Mouse (Mus musculus): ENCODE results near the gene Zfp428. TPM values are rescaled to one million over a fixed set of nuclear protein-coding genes. Genes with fewer than 3 reads are reported as not detected.

Gene Zfp428
- 1 to 10 TPM in 1 of 2 experiments, under 1 TPM in 1; 0.90 to 1.2 TPM for total RNA-seq (2023)

DNA sequence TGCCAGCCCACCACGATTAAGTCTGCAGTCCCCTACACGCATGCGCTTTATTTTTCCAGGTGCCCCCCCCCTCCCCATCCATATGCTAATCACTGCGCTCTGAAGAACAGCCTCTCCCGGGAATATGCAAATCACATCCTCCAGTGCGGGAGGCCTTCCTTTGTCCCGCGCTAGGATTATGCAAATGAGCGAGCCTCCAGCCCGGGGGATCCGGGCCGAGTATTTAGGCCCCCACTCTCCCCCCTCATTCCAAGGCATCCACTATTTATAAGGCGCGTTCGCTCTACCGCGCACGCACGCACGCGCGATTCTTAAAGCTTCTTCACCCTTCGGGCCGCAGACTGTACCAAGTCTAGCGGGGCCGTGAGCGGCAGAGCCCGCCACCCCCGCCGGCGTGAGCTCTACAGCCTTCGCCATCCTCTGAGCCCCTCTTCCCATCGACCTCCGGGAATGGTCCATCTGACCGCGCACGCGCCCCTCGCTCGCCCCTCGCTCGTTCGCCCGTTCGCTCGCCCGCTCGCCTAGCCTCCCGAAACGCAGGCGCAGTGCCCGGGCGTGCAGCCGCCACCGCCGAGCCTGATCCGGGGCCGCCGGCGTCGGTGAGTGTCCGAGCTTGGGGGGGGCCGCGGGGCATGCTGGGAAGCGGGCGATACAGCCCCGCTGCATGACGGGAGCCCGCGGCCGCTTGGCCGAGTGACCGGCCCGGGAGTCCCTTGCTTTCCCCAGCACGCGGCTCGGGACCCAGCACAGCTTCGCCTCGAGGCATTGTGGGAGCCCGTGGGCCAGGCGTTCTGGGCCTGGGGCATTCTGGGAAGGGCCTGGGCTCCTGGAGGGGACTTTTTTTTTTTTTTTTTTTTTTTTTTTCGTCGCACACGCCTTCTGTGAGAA, at the start of gene Zfp428:
TSS of gene Zfp428 (plus strand) at position 169 of the 888 bp plus-strand sequence.

GRCm38 (mm10) chr7:24462388-24463319, 44.2 kb upstream of the Zfp428 start, which contains the start of gene Plaur:
Gene Plaur (plus strand): TSS chr7:24462484.

DNA sequence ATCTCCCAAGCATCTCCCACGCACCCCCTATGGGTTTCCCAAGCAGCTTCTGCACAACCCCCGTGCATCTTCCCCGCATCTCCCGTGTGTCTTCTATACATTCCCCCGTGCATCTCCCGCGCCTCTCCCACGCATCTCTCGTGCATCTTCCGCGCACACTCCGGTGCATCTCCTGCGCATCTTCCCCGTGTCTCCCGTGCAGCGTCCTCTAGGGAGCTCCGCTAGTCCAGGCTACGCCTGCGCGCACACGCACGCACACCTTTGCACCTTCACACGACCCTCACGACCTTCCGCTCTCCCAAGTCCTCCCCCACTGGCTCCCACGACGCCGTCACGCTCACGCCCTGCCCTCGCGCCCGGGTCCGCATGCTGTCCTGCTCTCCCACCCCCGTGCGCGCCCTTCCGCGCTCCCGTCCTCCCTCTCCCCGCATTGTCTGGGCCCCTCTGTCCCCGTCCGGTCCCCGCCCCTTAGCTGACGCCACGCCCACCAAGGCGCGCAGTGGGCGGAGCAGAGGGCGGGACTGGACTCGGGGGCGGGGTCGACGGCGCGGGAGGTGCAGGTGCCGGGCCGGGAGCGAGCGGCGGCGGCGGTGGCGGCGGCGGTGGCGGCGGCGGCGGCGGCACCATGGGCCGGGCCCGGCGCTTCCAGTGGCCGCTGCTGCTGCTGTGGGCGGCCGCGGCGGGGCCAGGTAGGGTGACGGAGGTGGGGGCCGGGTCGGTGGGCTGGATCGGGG, 25.2 kb upstream of the Zfp428 start, which contains the start of gene Cadm4:
TSS of gene Cadm4 (plus strand) at position 550 of the 734 bp plus-strand sequence.

DNA sequence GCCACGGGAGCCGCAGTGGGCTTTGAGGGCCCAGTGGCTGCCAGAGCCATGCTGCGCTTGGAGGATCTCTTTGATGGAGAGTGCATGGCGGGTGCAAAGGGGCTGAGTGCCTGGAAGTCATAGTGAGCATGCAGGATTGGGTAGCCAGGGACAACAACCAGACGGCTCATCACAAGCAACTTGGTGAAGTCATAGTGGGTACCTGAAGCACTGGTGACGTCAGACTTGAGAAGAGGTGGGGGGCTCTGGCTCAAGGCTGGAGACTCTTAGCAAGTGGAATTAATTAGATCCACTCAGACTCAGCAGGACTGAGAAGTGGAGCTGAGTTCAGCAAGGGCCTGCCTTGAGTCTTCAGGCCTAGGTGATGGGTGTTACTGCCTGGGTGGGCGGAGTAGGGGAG, 5.5 kb downstream of the Zfp428 start, which contains the start of gene AC161166.1:
TSS of gene AC161166.1 (minus strand) at position 101 of the 400 bp plus-strand sequence.

GRCm38 (mm10) chr7:24530062-24530931, 23.5 kb downstream of the Zfp428 start, which contains the start of gene Irgq:
Gene Irgq (plus strand): TSS chr7:24530689.

GRCm38 (mm10) chr7:24546068-24546614, 39.3 kb downstream of the Zfp428 start, which contains the start of the genes Pinlyp and Xrcc1:
Gene Pinlyp (minus strand): TSS chr7:24546118.
Gene Xrcc1 (plus strand): TSS chr7:24546289.

Other genes starting within 250 kb of the Zfp428 start
- 1 to 10 TPM; 1.8 to 2.8 TPM for gene Zfp93, start 236.6 kb upstream of the Zfp428 start, total RNA-seq (2023)
- gene Zfp61, start 205.8 kb upstream of the Zfp428 start, total RNA-seq (2023) = 10 to 100 TPM; 13.8 to 15.5 TPM
- gene Zfp94, start 190.3 kb upstream of the Zfp428 start, total RNA-seq (2023) = 1 to 10 TPM; 6.0 to 6.6 TPM
- not detected for gene Tescl, start 173.1 kb upstream of the Zfp428 start, total RNA-seq (2023)
- not detected for gene Lypd5, start 157.8 kb upstream of the Zfp428 start, total RNA-seq (2023)
- 100 to 1,000 TPM; 172 to 196 TPM for gene Kcnn4, start 136.7 kb upstream of the Zfp428 start, total RNA-seq (2023)
- 100 to 1,000 TPM; 117 to 120 TPM for gene Smg9, start 107.4 kb upstream of the Zfp428 start, total RNA-seq (2023)
- 10 to 100 TPM in 1 of 2 experiments, 1 to 10 TPM in 1; 5.4 to 11.9 TPM for gene Irgc1, start 54.7 kb upstream of the Zfp428 start, total RNA-seq (2023)
- gene Plaur, start 44.5 kb upstream of the Zfp428 start, total RNA-seq (2023) = 100 to 1,000 TPM; 116 to 136 TPM
- under 1 TPM in 1 of 2 experiments, not detected in 1; 0.26 TPM for gene Cadm4, start 25.0 kb upstream of the Zfp428 start, total RNA-seq (2023)
- not detected for gene AC161166.1, start 5.4 kb downstream of the Zfp428 start, total RNA-seq (2023)
- 10 to 100 TPM; 13.3 to 14.4 TPM for gene Irgq, start 23.7 kb downstream of the Zfp428 start, total RNA-seq (2023)
- not detected for gene Pinlyp, start 39.1 kb downstream of the Zfp428 start, total RNA-seq (2023)
- gene Xrcc1, start 39.3 kb downstream of the Zfp428 start, total RNA-seq (2023) = 10 to 100 TPM; 55.1 to 56.1 TPM
- 1 to 10 TPM; 4.1 to 7.9 TPM for gene Ethe1, start 80.5 kb downstream of the Zfp428 start, total RNA-seq (2023)
- not detected for gene Zfp575, start 80.6 kb downstream of the Zfp428 start, total RNA-seq (2023)
- 1 to 10 TPM; 7.5 to 9.4 TPM for gene Phldb3, start 103.8 kb downstream of the Zfp428 start, total RNA-seq (2023)
- not detected for gene Lypd3, start 129.5 kb downstream of the Zfp428 start, total RNA-seq (2023)
- gene Tex101, start 169.7 kb downstream of the Zfp428 start, total RNA-seq (2023) = not detected
- not detected for gene BC049730, start 202.2 kb downstream of the Zfp428 start, total RNA-seq (2023)
- not detected for gene Gm4763, start 219.9 kb downstream of the Zfp428 start, total RNA-seq (2023)

Data from T-cell, adult 66 days (primary cell).